Mouse (Mus musculus): Measurements from ENCODE around the gene H2al1i.
"Not testable (repeated sequence)": the region's sequence is repeated elsewhere in the genome, so short reads cannot be mapped to it uniquely, and the experiment has no call there.

H2al1i gene

GRCm38 (mm10) chrX:11324359-11324758 lies at the start of gene H2al1i:
Gene H2al1i, plus strand, starts transcription at chrX:11324659.
- DNase-seq (ENCODE audit: low read depth, low spot score) = not testable (repeated sequence)

- DNase-seq (ENCODE audit: low read depth, low spot score) = no peak
Observed at GRCm38 (mm10) chrX:11277083-11277482, 47.4 kb upstream of the H2al1i start.

GRCm38 (mm10) chrX:11280741-11281140 lies 43.7 kb upstream of the H2al1i start:
- DNase-seq (ENCODE audit: low read depth, low spot score) = no peak

GRCm38 (mm10) chrX:11288306-11288882 lies 36.1 kb upstream of the H2al1i start:
- no peak for DNase-seq (ENCODE audit: low read depth, low spot score)

- no peak for DNase-seq (ENCODE audit: low read depth, low spot score)
Observed at GRCm38 (mm10) chrX:11289244-11289643, 35.2 kb upstream of the H2al1i start.

- not testable (repeated sequence) for DNase-seq (ENCODE audit: low read depth, low spot score)
Observed at GRCm38 (mm10) chrX:11298957-11299356, 25.5 kb upstream of the H2al1i start, which contains the start of gene H2al1a. Gene H2al1a, plus strand, starts transcription at chrX:11299257.

GRCm38 (mm10) chrX:11302132-11302531 lies 22.3 kb upstream of the H2al1i start, which contains the start of gene H2al1b:
Gene H2al1b, plus strand, starts transcription at chrX:11302432.
- not testable (repeated sequence) for DNase-seq (ENCODE audit: low read depth, low spot score)

- not testable (repeated sequence) for DNase-seq (ENCODE audit: low read depth, low spot score)
Observed at GRCm38 (mm10) chrX:11305355-11305754, 19.1 kb upstream of the H2al1i start, which contains the start of gene H2al1c. Gene H2al1c, plus strand, starts transcription at chrX:11305655.

- DNase-seq (ENCODE audit: low read depth, low spot score) = not testable (repeated sequence)
Observed at GRCm38 (mm10) chrX:11308524-11308923, 15.9 kb upstream of the H2al1i start, which contains the start of gene H2al1d. Gene H2al1d, plus strand, starts transcription at chrX:11308824.

GRCm38 (mm10) chrX:11311634-11312033 lies 12.8 kb upstream of the H2al1i start, which contains the start of gene H2al1e:
Gene H2al1e, plus strand, starts transcription at chrX:11311934.
- DNase-seq (ENCODE audit: low read depth, low spot score) = not testable (repeated sequence)

GRCm38 (mm10) chrX:11314858-11315257 lies 9.6 kb upstream of the H2al1i start, which contains the start of gene H2al1f:
Gene H2al1f, plus strand, starts transcription at chrX:11315158.
- DNase-seq (ENCODE audit: low read depth, low spot score) = not testable (repeated sequence)

- not testable (repeated sequence) for DNase-seq (ENCODE audit: low read depth, low spot score)
Observed at GRCm38 (mm10) chrX:11317956-11318355, 6.5 kb upstream of the H2al1i start, which contains the start of gene H2al1g. Gene H2al1g, plus strand, starts transcription at chrX:11318256.

GRCm38 (mm10) chrX:11321192-11321591 lies 3.3 kb upstream of the H2al1i start, which contains the start of gene H2al1h:
Gene H2al1h, plus strand, starts transcription at chrX:11321492.
- not testable (repeated sequence) for DNase-seq (ENCODE audit: low read depth, low spot score)

- not testable (repeated sequence) for DNase-seq (ENCODE audit: low read depth, low spot score)
Observed at GRCm38 (mm10) chrX:11327522-11327921, 3.1 kb downstream of the H2al1i start, which contains the start of gene H2al1j. Gene H2al1j, plus strand, starts transcription at chrX:11327822.

- peak; percentile 4 for DNase-seq (ENCODE audit: low read depth, low spot score)
Observed at GRCm38 (mm10) chrX:11345762-11346161, 21.3 kb downstream of the H2al1i start.

GRCm38 (mm10) chrX:11346756-11347155 lies 22.3 kb downstream of the H2al1i start:
- no peak for DNase-seq (ENCODE audit: low read depth, low spot score)

- no peak for DNase-seq (ENCODE audit: low read depth, low spot score)
Observed at GRCm38 (mm10) chrX:11360823-11361222, 36.4 kb downstream of the H2al1i start.

- DNase-seq (ENCODE audit: low read depth, low spot score) = no peak
Observed at GRCm38 (mm10) chrX:11361261-11361660, 36.8 kb downstream of the H2al1i start.

- no peak for DNase-seq (ENCODE audit: low read depth, low spot score)
Observed at GRCm38 (mm10) chrX:11363890-11364289, 39.4 kb downstream of the H2al1i start.

- DNase-seq (ENCODE audit: low read depth, low spot score) = peak; percentile 23
Observed at GRCm38 (mm10) chrX:11365151-11365550, 40.7 kb downstream of the H2al1i start.
